Mouse (Mus musculus) small intestine, adult 2 months (tissue): ENCODE data around the gene Sytl3. TPM values are rescaled to one million over a fixed set of nuclear protein-coding genes. Genes with fewer than 3 reads are reported as not detected.

Source experiments
- H3K27ac ChIP-seq: fragments of 200-500 bp; 2 replicates; pipeline ENCODE4 v1.5.1; 2012; ENCODE audit warnings: low read depth, low read length, control low read depth, inconsistent platforms; ENCODE audit not compliant: insufficient read depth
- H3K27me3 ChIP-seq: fragments of 200-500 bp; 2 replicates; pipeline ENCODE4 v1.6.1; 2012; ENCODE audit warnings: mild to moderate bottlenecking, moderate library complexity, low read length, inconsistent platforms; ENCODE audit not compliant: control insufficient read depth, insufficient read depth
- H3K36me3 ChIP-seq: fragments of 200-500 bp; 2 replicates; pipeline ENCODE4 v1.6.1; 2012; ENCODE audit warnings: mild to moderate bottlenecking, low read length, control low read depth, inconsistent platforms; ENCODE audit not compliant: control insufficient read depth, insufficient read depth
- H3K4me1 ChIP-seq: fragments of 200-500 bp; 2 replicates; pipeline ENCODE4 v1.6.1; 2012; ENCODE audit warnings: low read length, inconsistent platforms, mixed read lengths; ENCODE audit not compliant: control insufficient read depth, insufficient read depth, insufficient read length
- H3K4me3 ChIP-seq: fragments of 200-500 bp; 2 replicates; pipeline ENCODE4 v1.5.1; 2012; ENCODE audit warnings: low read depth, mild to moderate bottlenecking, control low read depth, inconsistent platforms, low read length, moderate library complexity
- CTCF ChIP-seq: fragments of 200-500 bp; IDR thresholded peaks from 2 replicates; pipeline ENCODE4 v1.5.1; 2012; ENCODE audit warnings: low read depth, mild to moderate bottlenecking, control low read depth, inconsistent platforms, low read length, moderate library complexity, mixed read lengths; ENCODE audit not compliant: insufficient replicate concordance, insufficient read length; ENCODE audit errors: extremely low read depth
- POLR2A ChIP-seq: fragments of 200-500 bp; IDR thresholded peaks from 2 replicates; pipeline ENCODE4 v1.6.1; 2012; ENCODE audit warnings: low read depth, mild to moderate bottlenecking, control low read depth, inconsistent platforms, low read length, moderate library complexity
- WGBS: fragments of 180-500 bp; shearing (Covaris S2); methylation state at CpG from one replicate; pipeline ENCODE4 v1.1.7; 2018; 5-methylcytosine and 5-hydroxymethylcytosine counted together
- polyA plus RNA-seq: library from polyadenylated mRNA; depleted of rRNA; stranded (reverse); fragments of >200 nt; gene quantifications from 2 replicates; pipeline ENCODE4 v1.2.3, GENCODE M21; 2012

The Sytl3 gene
- polyA plus RNA-seq, 1 experiment: 6.4 TPM

GRCm38 (mm10) chr17:6746452-6747231, 87.7 kb downstream of the Sytl3 start:
- TF ChIP-seq POLR2A (no peak), CTCF (no peak)
- no peak overlapping the region for H3K27ac ChIP-seq
- H3K4me3 ChIP-seq: no peak overlapping the region
- peaks cover 21% of the 10 kb centered on the region for H3K4me1 ChIP-seq
- WGBS: 71% methylated on average over 9 of the region's 9 CpGs
- peaks cover 90% of the 10 kb centered on the region for H3K36me3 ChIP-seq
- H3K27me3 ChIP-seq: no peaks in the 10 kb centered on the region

GRCm38 (mm10) chr17:6747478-6747877, 88.6 kb downstream of the Sytl3 start:
- peaks cover 20% of the 10 kb centered on the region for H3K4me1 ChIP-seq
- H3K36me3 ChIP-seq: peaks cover 90% of the 10 kb centered on the region
- TF ChIP-seq POLR2A (no peak), CTCF (no peak)

DNA sequence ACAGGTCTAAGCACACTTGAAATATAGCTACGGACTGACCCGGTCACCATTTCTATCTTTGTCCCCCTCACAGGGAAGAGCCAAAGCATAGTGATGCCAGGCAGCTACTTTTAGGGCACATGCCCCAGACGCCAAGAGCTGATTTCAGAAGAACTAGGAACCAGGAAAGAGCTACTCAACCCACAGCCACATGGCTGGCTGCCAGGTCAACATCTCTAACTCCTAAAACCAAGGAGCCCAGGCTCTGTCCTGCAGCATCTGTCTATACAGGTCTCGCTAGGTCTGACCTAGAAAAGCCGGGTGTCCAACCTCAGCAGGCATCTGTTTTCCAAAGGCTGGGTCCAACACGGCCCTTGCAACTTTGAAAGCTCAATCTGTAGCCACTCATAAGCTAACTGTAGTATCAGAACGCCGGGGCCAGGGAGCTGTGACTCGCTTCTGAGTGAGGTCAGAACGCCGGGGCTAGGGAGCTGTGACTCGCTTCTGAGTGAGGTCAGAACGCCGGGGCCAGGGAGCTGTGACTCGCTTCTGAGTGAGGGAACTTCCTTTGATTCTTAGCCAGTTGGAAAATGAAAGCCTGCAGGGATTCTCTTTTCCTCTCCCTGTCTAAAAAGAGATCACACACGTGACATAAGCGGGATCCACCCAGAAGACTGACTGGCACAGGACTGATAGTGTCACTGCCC, 90.0 kb downstream of the Sytl3 start:
- Histone ChIP-seq H3K27ac (no peak overlapping the region), H3K4me3 (no peak overlapping the region), H3K36me3 (peaks cover 91% of the 10 kb centered on the region), H3K4me1 (peaks cover 8% of the 10 kb centered on the region), H3K27me3 (no peaks in the 10 kb centered on the region)
- TF ChIP-seq POLR2A (no peak), CTCF (no peak)
- 67% methylated on average over 17 of the region's 17 CpGs for WGBS

More at GRCm38 (mm10) chr17:6747478-6747877, 88.6 kb downstream of the Sytl3 start:
- no peak overlapping the region for H3K4me3 ChIP-seq
- H3K27me3 ChIP-seq: no peaks in the 10 kb centered on the region
- 90% methylated on average over 7 of the region's 7 CpGs for WGBS
- no peak overlapping the region for H3K27ac ChIP-seq

- Histone ChIP-seq H3K27me3 (no peaks in the 10 kb centered on the region), H3K36me3 (peaks cover 94% of the 10 kb centered on the region), H3K27ac (no peak overlapping the region), H3K4me1 (peaks cover 4% of the 10 kb centered on the region; the same call in 1 of the 2 replicates), H3K4me3 (no peak overlapping the region)
- 81% methylated on average over 11 of the region's 11 CpGs for WGBS
- TF ChIP-seq POLR2A: no peak
- no peak for TF ChIP-seq CTCF
These were observed 92.4 kb downstream of the Sytl3 start for GRCm38 (mm10) chr17:6751221-6751859.

- H3K27me3 ChIP-seq: no peaks in the 10 kb centered on the region
- WGBS: 87% methylated on average over 7 of the region's 7 CpGs
- peaks cover 93% of the 10 kb centered on the region for H3K36me3 ChIP-seq
- TF ChIP-seq POLR2A (no peak), CTCF (no peak)
- H3K27ac ChIP-seq: no peak overlapping the region
- H3K4me1 ChIP-seq: peaks cover 12% of the 10 kb centered on the region
- no peak overlapping the region for H3K4me3 ChIP-seq
These were observed 93.5 kb downstream of the Sytl3 start for GRCm38 (mm10) chr17:6752375-6752774.

GRCm38 (mm10) chr17:6755176-6755575, 96.3 kb downstream of the Sytl3 start:
- Histone ChIP-seq H3K36me3 (peaks cover 95% of the 10 kb centered on the region), H3K4me3 (no peak overlapping the region), H3K27me3 (no peaks in the 10 kb centered on the region), H3K27ac (peak overlapping the region; percentile 60), H3K4me1 (peaks cover 23% of the 10 kb centered on the region)
- no peak for TF ChIP-seq POLR2A
- TF ChIP-seq CTCF: no peak
- WGBS: 76% methylated on average over 9 of the region's 9 CpGs

DNA sequence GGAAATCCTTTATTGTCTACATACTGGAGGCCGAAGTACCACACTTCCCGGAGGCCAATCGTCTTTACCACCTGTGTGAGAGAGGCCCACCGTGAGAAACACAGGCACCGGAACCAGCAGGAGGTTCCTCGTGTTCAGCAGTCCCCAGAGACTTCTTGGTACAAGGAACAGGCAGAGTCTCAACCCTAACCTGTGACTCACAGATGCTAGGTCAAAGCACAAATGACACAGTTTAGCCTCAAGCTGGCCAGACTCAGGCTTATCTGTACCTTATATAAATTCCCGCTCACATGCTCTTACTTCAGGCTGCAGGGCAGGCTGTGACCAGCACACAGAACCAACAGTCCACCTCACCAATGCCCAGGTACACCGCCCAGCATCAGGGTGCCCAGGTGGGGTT, 97.0 kb downstream of the Sytl3 start:
- WGBS: 31% methylated on average over 8 of the region's 8 CpGs
- Histone ChIP-seq H3K36me3 (peaks cover 91% of the 10 kb centered on the region), H3K27ac (peak overlapping the region; percentile 60), H3K4me3 (no peak overlapping the region), H3K4me1 (peaks cover 26% of the 10 kb centered on the region), H3K27me3 (no peaks in the 10 kb centered on the region)
- TF ChIP-seq POLR2A (no peak), CTCF (no peak)
